Mouse (Mus musculus) hindbrain, postnatal 0 days (tissue): ENCODE measurements around the gene Ddr1. TPM values are rescaled to one million over a fixed set of nuclear protein-coding genes. Genes with fewer than 3 reads are reported as not detected.

Experiments used
- ATAC-seq: fragments of 200-750 bp; cut with Nextera tagmentation; 2 replicates; pipeline ENCODE4 v1.8.0; 2017; ENCODE audit warnings: mild to moderate bottlenecking, moderate TSS enrichment, moderate library complexity
- DNase-seq: peaks from one replicate; pipeline ENCODE4 v3.0.0-alpha.2; 2015; ENCODE audit warnings: low spot score
- H3K27ac ChIP-seq: fragments of 300-500 bp; sonication (generic); 2 replicates; pipeline ENCODE4 v1.5.1; 2014; ENCODE audit warnings: mild to moderate bottlenecking
- H3K27me3 ChIP-seq: fragments of 300-500 bp; sonication (generic); 2 replicates; pipeline ENCODE4 v1.6.1; 2014; ENCODE audit warnings: low read length, mixed read lengths; ENCODE audit not compliant: insufficient read depth
- H3K36me3 ChIP-seq: fragments of 300-500 bp; sonication (generic); 2 replicates; pipeline ENCODE4 v1.6.1; 2014; ENCODE audit warnings: low read length, mixed read lengths; ENCODE audit not compliant: insufficient read depth
- H3K4me1 ChIP-seq: fragments of 300-500 bp; sonication (generic); 2 replicates; pipeline ENCODE4 v1.6.1; 2014; ENCODE audit warnings: antibody characterized with exemption, low read length, mixed read lengths; ENCODE audit not compliant: insufficient read depth
- H3K4me2 ChIP-seq: fragments of 300-500 bp; sonication (generic); 2 replicates; pipeline ENCODE4 v1.6.1; 2014; ENCODE audit warnings: low read depth, mild to moderate bottlenecking, low read length, moderate library complexity, mixed read lengths
- H3K4me3 ChIP-seq: fragments of 300-500 bp; sonication (generic); 2 replicates; pipeline ENCODE4 v1.5.1; 2014; ENCODE audit warnings: low read length
- H3K9ac ChIP-seq: fragments of 300-500 bp; sonication (generic); replicated peaks from 2 replicates; pipeline ENCODE4 v1.6.1; 2014; ENCODE audit warnings: mild to moderate bottlenecking, low read length, moderate library complexity, mixed read lengths
- H3K9me3 ChIP-seq: fragments of 300-500 bp; sonication (generic); 2 replicates; pipeline ENCODE4 v1.6.1; 2016; ENCODE audit warnings: low read length, mixed read lengths
- CTCF ChIP-seq: IDR thresholded peaks from 2 replicates; pipeline ENCODE4 v1.5.1; 2016; ENCODE audit warnings: antibody characterized with exemption, control low read depth, low read depth
- WGBS: fragments of 180-500 bp; shearing (Covaris S2); extraction: QIAGEN DNeasy Blood & Tissue Kit; methylation state at CpG from one replicate; pipeline ENCODE4 v1.1.7; 2014; 5-methylcytosine and 5-hydroxymethylcytosine counted together
- polyA plus RNA-seq: library from polyadenylated mRNA; unstranded; fragments of >200 nt; fragmentation: Nextera tagmentation; extraction: Ambion mirVana; gene quantifications from 2 replicates; pipeline ENCODE4 v1.2.1, GENCODE M21; 2015
- total RNA-seq: library from RNA; depleted of rRNA; stranded (reverse); fragments of >200 nt; gene quantifications from 2 replicates; pipeline ENCODE4 v1.2.3, GENCODE M21; 2014

Gene Ddr1
- total and polyA plus RNA-seq, 2 experiments from 2014 or later, result 63.3 to 139 TPM

GRCm38 (mm10) chr17:35643609-35644236, 60.7 kb downstream of the Ddr1 start, which contains the start of gene Mucl3:
Mucl3 (minus strand) TSS chr17:35643695.
- Histone ChIP-seq H3K4me3 (no peak within 1 kb of the TSS), H3K4me1 (no peaks in the 10 kb centered on the region), H3K4me2 (no peak within 1 kb of the TSS), H3K27ac (no peak within 1 kb of the TSS), H3K9me3 (no peaks in the 10 kb centered on the region), H3K27me3 (no peaks in the 10 kb centered on the region; the same call in 1 of the 2 replicates), H3K9ac (no peak within 1 kb of the TSS), H3K36me3 (no peaks in the 10 kb centered on the region)
- no peak for DNase-seq
- ATAC-seq, result no peak
- 75% methylated on average over 13 of the region's 13 CpGs for WGBS
- TF ChIP-seq CTCF, result no peak

GRCm38 (mm10) chr17:35639352-35639751, 65.1 kb downstream of the Ddr1 start:
- WGBS, result 83% methylated on average over 6 of the region's 6 CpGs
- no peak overlapping the region for H3K4me2 ChIP-seq

GRCm38 (mm10) chr17:35638475-35639190, 65.8 kb downstream of the Ddr1 start:
- Histone ChIP-seq H3K4me1 (0 out of 2 replicates have a peak, but pooled peaks cover 3% of the 10 kb centered on the region), H3K36me3 (no peaks in the 10 kb centered on the region), H3K9ac (no peak overlapping the region), H3K27ac (no peak overlapping the region), H3K27me3 (no peaks in the 10 kb centered on the region), H3K4me2 (peak overlapping the region; percentile 11), H3K4me3 (no peak overlapping the region), H3K9me3 (no peaks in the 10 kb centered on the region)
- ATAC-seq (peak; percentile 70; the same call in 1 of the 2 replicates), DNase-seq (peak; percentile 81)
- TF ChIP-seq CTCF, result no peak
- whole genome bisulfite sequencing, result 28% methylated on average over 14 of the region's 14 CpGs

More at GRCm38 (mm10) chr17:35639352-35639751, 65.1 kb downstream of the Ddr1 start:
- Histone ChIP-seq H3K27me3 (no peaks in the 10 kb centered on the region), H3K9ac (no peak overlapping the region), H3K4me1 (no peaks in the 10 kb centered on the region), H3K36me3 (no peaks in the 10 kb centered on the region), H3K27ac (no peak overlapping the region), H3K9me3 (no peaks in the 10 kb centered on the region), H3K4me3 (no peak overlapping the region)
- TF ChIP-seq CTCF, result no peak
- ATAC-seq (no peak), DNase-seq (no peak)

- no peak for TF ChIP-seq CTCF
- H3K9ac ChIP-seq, result no peak overlapping the region
- 0 out of 2 replicates have a peak, but pooled peaks cover 3% of the 10 kb centered on the region for H3K4me1 ChIP-seq
- ATAC-seq (no peak; the same call in 1 of the 2 replicates), DNase-seq (peak; percentile 41)
- H3K36me3 ChIP-seq, result no peaks in the 10 kb centered on the region
- peak overlapping the region; percentile 38; the same call in 1 of the 2 replicates for H3K4me3 ChIP-seq
- 35% methylated on average over 5 of the region's 5 CpGs for WGBS
- H3K27me3 ChIP-seq, result no peaks in the 10 kb centered on the region
- no peaks in the 10 kb centered on the region for H3K9me3 ChIP-seq
- H3K27ac ChIP-seq, result no peak overlapping the region
- H3K4me2 ChIP-seq, result peak overlapping the region; percentile 70
These were observed 68.1 kb downstream of the Ddr1 start for GRCm38 (mm10) chr17:35636363-35636762.

- Histone ChIP-seq H3K4me2 (peak overlapping the region; percentile 70), H3K27ac (peak overlapping the region; percentile 68; the same call in 1 of the 2 replicates), H3K27me3 (no peaks in the 10 kb centered on the region), H3K4me3 (peak overlapping the region; percentile 38), H3K9ac (peak overlapping the region; percentile 49; the same call in 1 of the 2 replicates), H3K36me3 (no peaks in the 10 kb centered on the region), H3K9me3 (no peaks in the 10 kb centered on the region), H3K4me1 (0 out of 2 replicates have a peak, but pooled peaks cover 3% of the 10 kb centered on the region)
- under 1% methylated on average over 15 of the region's 15 CpGs for WGBS
- DNase-seq (peak; percentile 89), ATAC-seq (peak; percentile 85)
- TF ChIP-seq CTCF, result peak; percentile 80
These were observed 68.7 kb downstream of the Ddr1 start for GRCm38 (mm10) chr17:35635699-35636111.

GRCm38 (mm10) chr17:35635202-35635601, 69.2 kb downstream of the Ddr1 start:
- Histone ChIP-seq H3K4me2 (no peak overlapping the region), H3K36me3 (no peaks in the 10 kb centered on the region), H3K4me1 (0 out of 2 replicates have a peak, but pooled peaks cover 3% of the 10 kb centered on the region), H3K27me3 (no peaks in the 10 kb centered on the region), H3K9me3 (no peaks in the 10 kb centered on the region), H3K4me3 (no peak overlapping the region), H3K27ac (no peak overlapping the region), H3K9ac (no peak overlapping the region)
- ATAC-seq (peak; percentile 28; the same call in 1 of the 2 replicates), DNase-seq (peak; percentile 40)
- peak; percentile 56 for TF ChIP-seq CTCF
- 77% methylated on average over 3 of the region's 3 CpGs for WGBS
